Mouse (Mus musculus): ENCODE measurements around the gene Cd2bp2.

Cd2bp2 gene

GRCm38 (mm10) chr7:127195544-127196295 is at the start of gene Cd2bp2:
Gene Cd2bp2 (minus strand): TSS chr7:127196050.
- DNase-seq (ENCODE audit: low spot score in 2 of 2) = peak; percentile 85 to 96

DNA sequence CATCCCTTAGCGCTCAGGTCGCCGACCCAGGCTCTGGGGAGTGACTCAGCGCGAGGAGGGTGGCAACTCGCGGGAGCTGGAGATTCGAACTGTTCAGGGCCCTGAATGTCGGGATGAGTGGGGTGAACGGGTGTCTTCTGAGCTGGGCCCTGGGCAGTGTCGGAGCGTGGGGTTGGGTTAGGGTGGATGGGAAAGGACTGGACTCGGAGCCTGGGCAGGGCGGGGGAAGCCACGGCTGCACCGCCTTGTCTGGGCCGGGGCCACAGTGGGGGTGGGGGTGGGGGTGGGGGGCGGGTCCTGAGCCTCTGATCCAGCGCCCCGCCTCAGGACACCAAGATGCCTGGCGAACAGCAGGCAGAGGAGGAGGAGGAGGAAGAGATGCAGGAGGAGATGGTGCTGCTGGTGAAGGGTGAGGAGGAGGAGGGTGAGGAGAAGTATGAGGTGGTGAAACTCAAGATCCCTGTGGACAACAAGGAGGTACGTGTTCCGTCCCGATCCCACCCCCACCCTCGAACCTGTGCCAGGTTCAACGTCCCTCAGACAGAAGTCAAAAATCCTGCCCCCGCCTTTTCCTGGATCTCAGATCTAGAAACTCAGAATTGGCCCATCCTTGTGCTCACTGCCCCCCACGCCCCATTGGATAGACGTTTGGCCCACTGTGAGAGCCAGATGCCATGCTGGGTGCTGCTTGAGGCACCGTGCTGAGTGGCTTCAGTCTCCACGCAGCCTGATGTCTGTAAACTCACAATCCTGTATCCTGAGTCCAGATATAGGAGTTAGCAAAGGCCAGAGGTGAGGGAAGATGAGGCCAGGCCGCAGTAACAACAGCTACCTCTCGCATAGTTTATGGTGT is 49.0 kb upstream of the Cd2bp2 start:
- DNase-seq (ENCODE audit: low spot score in 2 of 2) = no peak

DNA sequence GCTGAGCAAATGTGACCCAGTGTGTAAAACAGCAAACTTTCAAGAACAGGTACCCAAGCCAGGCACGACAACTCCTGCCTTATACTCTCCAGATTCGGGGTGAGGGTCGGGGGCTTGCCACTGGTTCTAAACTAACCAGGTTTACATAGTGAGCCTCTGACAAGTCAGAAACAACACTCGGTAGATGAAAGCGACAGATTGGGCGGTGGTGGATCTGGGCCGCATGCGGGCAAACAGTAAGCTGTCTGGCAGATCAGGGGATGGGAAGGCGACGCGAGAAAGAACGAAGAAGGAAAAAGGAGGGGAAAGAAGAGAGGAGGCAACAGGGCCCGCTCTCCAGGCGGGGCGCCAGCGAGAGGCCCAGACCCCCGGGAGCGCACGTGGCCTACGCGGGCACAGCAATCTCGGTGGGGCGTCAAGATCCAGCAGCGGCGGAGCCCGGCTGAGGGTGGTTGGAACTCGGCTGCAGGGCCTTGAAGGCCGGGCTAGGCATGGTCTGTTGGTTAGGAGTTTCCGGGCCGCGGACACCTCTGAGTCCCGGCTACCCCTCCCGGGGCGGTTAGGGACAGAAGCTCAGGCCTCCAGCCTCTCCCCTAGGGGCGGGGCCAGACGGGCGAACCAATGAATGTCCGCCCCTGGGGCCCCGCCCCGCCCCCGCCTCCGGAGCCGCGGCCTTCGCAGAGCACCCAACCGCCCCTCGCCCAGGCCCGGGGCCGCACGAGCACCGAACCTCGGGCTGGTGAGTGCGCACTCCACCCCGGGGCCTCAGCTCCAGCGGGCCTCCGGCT is 48.2 kb upstream of the Cd2bp2 start, which contains the start of gene Zfp771:
Zfp771 (plus strand) TSS at position 405 of the 788 bp plus-strand sequence.
- peak; percentile 92 to 97 for DNase-seq (ENCODE audit: low spot score in 2 of 2)

- DNase-seq (ENCODE audit: low spot score in 2 of 2) = no peak
Measured at GRCm38 (mm10) chr7:127243361-127243867, 47.6 kb upstream of the Cd2bp2 start.

DNA sequence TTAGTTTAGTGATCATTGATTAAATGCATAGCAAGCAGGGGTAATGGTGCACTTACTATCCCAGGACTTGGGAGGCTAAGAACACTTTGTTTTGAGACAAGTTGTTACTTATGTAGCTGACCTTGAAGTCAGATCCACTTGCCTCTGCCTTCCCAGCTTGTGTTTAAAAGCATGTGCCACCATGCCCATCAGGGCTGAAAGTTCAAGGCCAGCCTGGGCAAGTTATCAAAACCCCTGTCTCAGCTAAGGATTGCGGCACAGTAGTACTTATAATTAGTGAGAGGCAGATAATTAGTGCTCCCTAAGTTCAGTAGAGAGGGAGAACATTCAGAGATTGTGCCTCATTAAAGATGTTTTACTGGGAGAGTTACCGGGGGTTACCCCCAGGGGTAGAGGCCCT is 38.9 kb upstream of the Cd2bp2 start:
- DNase-seq (ENCODE audit: low spot score in 2 of 2) = no peak

DNA sequence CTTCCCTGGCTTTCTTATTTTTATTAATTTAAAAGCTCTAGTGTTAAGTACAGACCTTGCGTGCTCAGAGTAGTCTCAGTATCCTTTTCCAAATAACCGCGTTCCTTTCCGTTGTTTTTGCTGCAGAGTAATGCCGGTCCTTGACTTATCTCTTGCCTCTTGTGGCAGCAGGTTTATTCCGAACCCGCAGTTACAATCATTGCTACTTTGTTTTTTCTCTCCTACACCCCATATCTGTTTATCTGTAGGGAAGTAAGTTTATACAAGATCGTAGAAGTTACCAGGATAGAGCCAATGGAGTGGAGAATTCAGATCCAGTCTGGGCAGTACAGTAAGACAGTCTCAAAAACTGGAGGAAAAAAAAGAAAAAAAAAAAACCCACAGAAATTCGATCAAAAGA is 37.9 kb upstream of the Cd2bp2 start:
- DNase-seq (ENCODE audit: low spot score in 2 of 2) = no peak

DNA sequence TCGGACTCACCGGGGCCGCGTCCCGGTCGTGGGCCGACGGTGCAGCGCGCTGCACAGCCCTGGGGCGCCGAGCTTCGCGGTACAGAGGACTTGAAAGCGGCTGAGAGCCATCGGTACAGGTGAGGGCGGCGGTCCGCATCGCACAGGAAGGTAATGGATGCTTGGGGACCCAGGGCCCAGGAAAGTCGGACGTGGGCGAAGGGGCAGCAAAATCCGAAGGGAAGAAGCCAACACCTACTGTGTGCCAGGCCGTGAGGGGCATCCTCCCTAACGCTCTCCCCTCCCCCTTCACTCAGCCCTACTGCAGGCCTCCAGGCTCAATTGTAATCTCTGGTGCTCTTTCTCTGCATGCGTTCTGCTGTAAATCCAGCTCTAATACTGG is 37.5 kb upstream of the Cd2bp2 start:
- no peak for DNase-seq (ENCODE audit: low spot score in 2 of 2)

DNA sequence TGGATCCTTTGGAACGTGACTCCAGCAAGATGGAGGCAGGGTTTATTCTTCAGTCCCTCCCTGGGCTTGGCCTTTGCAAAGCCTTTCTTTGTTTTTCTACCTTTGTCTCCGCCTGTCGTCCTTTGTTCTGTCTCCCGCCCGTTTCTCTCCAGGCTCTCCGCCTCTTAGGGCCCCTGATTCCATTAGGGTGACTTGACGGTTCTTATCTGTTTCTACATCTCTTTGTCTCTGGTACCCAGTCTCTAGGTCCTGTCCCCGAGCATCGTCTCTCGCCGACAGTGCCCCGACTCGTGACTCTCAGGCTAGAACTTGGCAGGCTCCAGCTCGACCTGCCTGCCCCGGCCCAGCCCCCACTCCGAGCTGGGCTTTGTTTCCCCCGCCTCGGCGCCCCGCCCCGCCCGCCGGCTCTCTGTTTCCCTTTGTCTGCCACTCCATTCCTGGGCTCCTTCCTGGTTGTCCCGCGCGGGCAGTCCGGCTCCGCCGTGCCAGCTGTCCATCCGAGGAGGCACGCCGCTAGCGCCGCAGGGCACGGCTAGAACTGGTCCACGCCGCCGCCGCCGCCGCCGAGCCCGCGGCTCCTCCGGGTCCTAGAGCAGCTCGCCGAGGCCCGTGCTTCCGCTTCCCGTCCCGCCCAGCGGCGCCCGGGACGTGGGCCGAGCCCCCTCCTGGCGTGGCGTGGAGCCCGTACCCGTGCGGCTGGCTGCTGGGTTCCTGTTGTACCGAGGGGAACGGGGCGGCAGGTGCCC is 36.9 kb upstream of the Cd2bp2 start, which contains the start of the genes Zfp553 and Sept1:
Zfp553 (plus strand) TSS at position 440 of the 746 bp plus-strand sequence.
Sept1 (minus strand) TSS at position 509 of the 746 bp plus-strand sequence.
- peak; percentile 85 for DNase-seq (ENCODE audit: low spot score in 2 of 2)

- DNase-seq (ENCODE audit: low spot score in 2 of 2) = no peak
Measured at GRCm38 (mm10) chr7:127231826-127232621, 36.2 kb upstream of the Cd2bp2 start.

DNA sequence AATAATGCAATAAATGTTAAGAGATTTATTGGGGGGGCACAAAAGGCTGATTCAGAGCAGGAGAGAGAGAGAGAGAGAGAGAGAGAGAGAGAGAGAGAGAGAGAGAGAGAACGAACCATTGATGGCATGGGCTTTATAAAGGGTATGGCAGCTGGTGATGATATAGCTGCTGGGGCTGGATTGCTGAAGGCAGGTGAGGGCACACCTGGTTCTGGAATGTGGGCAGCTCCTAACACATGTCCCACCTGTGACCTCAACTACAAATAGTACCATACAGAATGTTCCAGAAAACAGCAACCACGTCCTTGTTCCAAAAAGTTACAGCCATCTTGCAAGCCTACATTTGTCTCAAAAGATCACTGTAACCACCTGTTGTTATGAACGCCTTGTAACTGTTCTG is 35.5 kb upstream of the Cd2bp2 start:
- DNase-seq (ENCODE audit: low spot score in 2 of 2) = no peak

GRCm38 (mm10) chr7:127228615-127229303 is 32.9 kb upstream of the Cd2bp2 start:
- DNase-seq (ENCODE audit: low spot score in 2 of 2) = peak; percentile 89 to 95

- DNase-seq (ENCODE audit: low spot score in 2 of 2) = peak in 1 of 2 experiments; percentile 53
Measured at GRCm38 (mm10) chr7:127225147-127225995, 29.5 kb upstream of the Cd2bp2 start.

DNA sequence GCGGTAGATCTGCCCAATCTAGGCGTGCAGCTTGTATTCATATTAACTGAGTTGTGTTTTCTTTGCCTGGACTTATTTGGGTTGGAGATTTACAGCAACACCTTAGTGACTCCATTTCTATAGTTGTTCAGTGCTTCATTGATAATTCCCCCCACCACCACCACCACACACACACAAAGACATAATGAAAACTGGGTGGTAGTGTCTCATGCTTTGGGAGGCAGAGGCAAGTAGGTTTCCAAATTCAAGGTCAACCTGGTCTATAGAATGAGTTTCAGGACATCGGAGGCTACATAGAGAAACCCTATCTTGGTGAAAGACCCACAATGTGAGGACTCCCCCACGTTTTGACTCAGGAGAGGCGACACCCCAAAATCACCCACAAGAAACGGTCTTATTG is 28.8 kb upstream of the Cd2bp2 start:
- DNase-seq (ENCODE audit: low spot score in 2 of 2) = no peak

DNA sequence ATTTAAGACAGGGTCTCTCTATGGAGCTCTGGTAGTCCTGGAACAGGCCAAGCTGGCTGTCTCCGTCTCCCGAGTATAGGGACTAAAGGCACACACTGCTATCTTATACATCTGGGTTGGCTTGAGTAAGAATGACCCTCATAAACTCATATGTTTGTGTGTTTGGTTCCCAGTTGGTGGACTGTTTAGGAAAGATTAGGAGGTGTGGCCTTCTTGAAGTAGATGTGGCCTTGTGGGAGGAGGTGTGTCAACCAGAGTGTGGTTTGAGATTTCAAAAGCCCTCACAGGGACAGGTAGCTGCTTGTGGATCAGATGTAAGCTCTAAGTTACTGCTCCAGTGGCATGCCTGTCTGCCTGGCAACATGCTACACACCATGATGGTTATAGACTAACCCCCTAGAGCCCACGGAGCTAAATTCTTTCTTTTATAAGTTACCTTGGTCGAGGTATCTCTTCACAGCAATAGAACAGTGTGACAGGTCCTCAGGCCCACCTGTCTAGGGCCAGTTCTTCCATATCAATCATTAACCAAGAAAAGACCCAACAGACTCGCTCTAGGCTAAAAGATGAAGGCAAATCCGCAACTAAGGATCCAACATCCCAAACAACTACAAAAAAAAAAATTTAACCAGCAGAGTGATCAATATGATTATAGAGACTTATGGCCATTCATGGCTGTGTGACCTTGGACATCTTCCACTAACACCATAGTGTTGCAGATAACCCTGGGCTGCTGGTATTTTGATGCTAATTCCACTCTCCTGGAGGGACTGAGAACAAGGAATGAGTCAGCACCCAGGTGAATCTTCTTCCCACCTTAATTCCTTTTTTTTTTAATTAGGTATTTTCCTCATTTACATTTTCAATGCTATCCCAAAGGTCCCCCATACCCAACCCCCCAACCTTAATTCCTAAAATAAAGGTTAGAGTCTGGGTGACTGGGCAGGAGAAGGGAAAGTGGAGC is 27.9 kb upstream of the Cd2bp2 start:
- DNase-seq (ENCODE audit: low spot score in 2 of 2) = no peak

DNA sequence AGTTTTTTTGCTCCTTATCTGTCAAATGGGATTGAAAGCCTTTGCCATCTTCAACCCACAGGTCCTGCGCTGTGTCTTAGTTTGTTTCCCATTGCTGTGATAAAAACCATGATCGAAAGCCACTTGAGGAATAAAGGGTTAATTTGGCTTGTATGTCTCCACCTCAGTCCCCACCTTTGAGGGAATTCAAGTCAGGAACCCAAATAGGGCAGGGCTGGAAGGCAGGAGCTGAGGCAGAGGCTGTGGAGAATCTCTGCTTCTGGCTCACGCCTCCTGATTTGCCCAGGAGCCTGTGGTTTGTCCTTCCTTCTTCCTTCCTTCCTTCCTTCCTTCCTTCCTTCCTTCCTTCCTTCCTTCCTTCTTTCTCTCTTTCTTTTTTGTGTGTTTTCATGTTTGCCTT is 27.3 kb upstream of the Cd2bp2 start:
- DNase-seq (ENCODE audit: low spot score in 2 of 2) = no peak

- peak in 1 of 2 experiments; percentile 16 for DNase-seq (ENCODE audit: low spot score in 2 of 2)
Measured at GRCm38 (mm10) chr7:127220440-127220839, 24.6 kb upstream of the Cd2bp2 start.

DNA sequence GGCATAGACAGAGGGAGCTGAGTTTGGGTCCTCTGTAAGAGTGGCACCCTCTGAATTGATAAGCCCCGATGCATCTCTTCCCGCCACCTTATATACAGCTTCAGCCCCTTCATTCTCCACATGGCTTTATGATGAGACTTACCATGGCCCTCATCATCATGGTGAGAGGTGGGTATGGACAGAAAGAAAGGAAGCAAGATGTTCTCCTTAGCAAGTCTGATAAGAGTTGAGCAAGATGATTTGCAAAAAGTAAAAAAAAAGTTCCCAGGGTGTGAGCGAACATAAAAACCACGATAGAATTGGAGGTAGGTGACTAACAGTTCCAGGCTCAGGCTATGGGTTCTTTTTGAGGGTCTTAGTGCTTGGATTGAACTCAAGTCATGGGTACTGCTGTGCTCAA is 22.8 kb upstream of the Cd2bp2 start:
- DNase-seq (ENCODE audit: low spot score in 2 of 2) = peak in 1 of 2 experiments; percentile 35
